Mouse (Mus musculus) forebrain, embryonic 13.5 days (tissue): ENCODE measurements around the gene Cep164. TPM values are rescaled to one million over a fixed set of nuclear protein-coding genes. Genes with fewer than 3 reads are reported as not detected.
A peak's percentile ranks its signal among the peaks of the same experiment; 100 is the strongest.

Experiments
- ATAC-seq: fragments of 200-750 bp; cut with Nextera tagmentation; 2 replicates; pipeline ENCODE4 v1.8.0; 2017
- H3K27ac ChIP-seq: fragments of 300-500 bp; sonication (generic); 2 replicates; pipeline ENCODE4 v1.5.1; 2015; ENCODE audit warnings: inconsistent platforms, mild to moderate bottlenecking, moderate library complexity
- H3K27me3 ChIP-seq: fragments of 300-500 bp; sonication (generic); 2 replicates; pipeline ENCODE4 v1.6.1; 2015; ENCODE audit warnings: mild to moderate bottlenecking, inconsistent platforms
- H3K36me3 ChIP-seq: fragments of 300-500 bp; sonication (generic); 2 replicates; pipeline ENCODE4 v1.6.1; 2015; ENCODE audit warnings: mild to moderate bottlenecking, inconsistent platforms; ENCODE audit not compliant: poor library complexity, severe bottlenecking
- H3K4me1 ChIP-seq: fragments of 300-500 bp; sonication (generic); 2 replicates; pipeline ENCODE4 v1.6.1; 2015; ENCODE audit warnings: inconsistent platforms
- H3K4me2 ChIP-seq: fragments of 300-500 bp; sonication (generic); 2 replicates; pipeline ENCODE4 v1.6.1; 2015; ENCODE audit warnings: inconsistent platforms, mild to moderate bottlenecking, moderate library complexity
- H3K4me3 ChIP-seq: fragments of 300-500 bp; sonication (generic); 2 replicates; pipeline ENCODE4 v1.5.1; 2015; ENCODE audit warnings: mild to moderate bottlenecking, inconsistent platforms
- H3K9ac ChIP-seq: fragments of 300-500 bp; sonication (generic); 2 replicates; pipeline ENCODE4 v1.6.1; 2015; ENCODE audit warnings: mild to moderate bottlenecking, inconsistent platforms
- H3K9me3 ChIP-seq: fragments of 300-500 bp; sonication (generic); replicated peaks from 2 replicates; pipeline ENCODE4 v1.6.1; 2016; ENCODE audit warnings: inconsistent platforms
- WGBS: fragments of 180-500 bp; shearing (Covaris S2); methylation state at CpG from one replicate; pipeline ENCODE4 v1.1.7; 2015; 5-methylcytosine and 5-hydroxymethylcytosine counted together
- polyA plus RNA-seq: library from polyadenylated mRNA; unstranded; fragments of >200 nt; fragmentation: Nextera tagmentation; extraction: Ambion mirVana; gene quantifications from 2 replicates; pipeline ENCODE4 v1.2.1, GENCODE M21; 2015

Gene Cep164
- polyA plus RNA-seq, 1 experiment from 2014 or later: 19.1 TPM

- no peak; the same call in 1 of the 2 replicates for ATAC-seq
- Histone ChIP-seq H3K36me3 (0 out of 2 replicates have a peak, but pooled peaks cover 3% of the 10 kb centered on the region), H3K27ac (no peak overlapping the region), H3K4me3 (peak overlapping the region; percentile 79), H3K9me3 (no peaks in the 10 kb centered on the region), H3K27me3 (no peaks in the 10 kb centered on the region), H3K9ac (no peak overlapping the region), H3K4me2 (peak overlapping the region; percentile 100), H3K4me1 (peaks cover 41% of the 10 kb centered on the region)
- 19% methylated on average over 4 of the region's 4 CpGs for WGBS
Observed at GRCm38 (mm10) chr9:45838069-45838433, 9.6 kb upstream of the Cep164 start.

DNA sequence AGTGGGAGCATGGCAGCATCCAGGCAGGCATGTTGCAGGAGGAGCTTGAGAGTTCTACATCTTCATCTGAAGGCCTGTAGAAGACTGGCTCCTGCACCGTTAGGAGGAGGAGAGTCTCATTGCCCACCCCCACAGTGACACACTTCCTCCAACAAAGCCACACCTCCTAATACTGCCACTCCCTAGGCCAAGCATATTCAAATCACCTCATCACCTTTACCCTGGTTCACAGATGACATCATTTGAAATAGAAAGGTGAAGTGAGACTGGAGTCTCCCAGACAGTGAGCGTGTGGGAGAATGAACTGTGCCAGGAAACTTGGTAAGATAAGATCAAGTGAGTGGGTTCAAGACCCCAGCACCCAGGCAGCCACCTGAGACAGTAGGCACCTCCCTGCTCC is 5.0 kb upstream of the Cep164 start:
- Histone ChIP-seq H3K9me3 (no peaks in the 10 kb centered on the region; the same call in 1 of the 2 replicates), H3K4me1 (peaks cover 6% of the 10 kb centered on the region; the same call in 1 of the 2 replicates), H3K4me3 (no peak overlapping the region), H3K36me3 (no peaks in the 10 kb centered on the region), H3K27me3 (no peaks in the 10 kb centered on the region), H3K4me2 (no peak overlapping the region), H3K27ac (no peak overlapping the region), H3K9ac (no peak overlapping the region)
- no peak for ATAC-seq
- 81% methylated on average over 2 of the region's 2 CpGs for WGBS

GRCm38 (mm10) chr9:45832898-45833297 is 4.4 kb upstream of the Cep164 start:
- WGBS: 80% methylated on average over 2 of the region's 2 CpGs
- H3K4me2 ChIP-seq: no peak overlapping the region
- peaks cover 4% of the 10 kb centered on the region; the same call in 1 of the 2 replicates for H3K4me1 ChIP-seq
- no peak overlapping the region for H3K9ac ChIP-seq
- no peaks in the 10 kb centered on the region for H3K27me3 ChIP-seq
- no peak overlapping the region for H3K27ac ChIP-seq
- no peaks in the 10 kb centered on the region for H3K36me3 ChIP-seq
- no peak for ATAC-seq
- H3K9me3 ChIP-seq: no peaks in the 10 kb centered on the region; the same call in 1 of the 2 replicates
- H3K4me3 ChIP-seq: no peak overlapping the region

DNA sequence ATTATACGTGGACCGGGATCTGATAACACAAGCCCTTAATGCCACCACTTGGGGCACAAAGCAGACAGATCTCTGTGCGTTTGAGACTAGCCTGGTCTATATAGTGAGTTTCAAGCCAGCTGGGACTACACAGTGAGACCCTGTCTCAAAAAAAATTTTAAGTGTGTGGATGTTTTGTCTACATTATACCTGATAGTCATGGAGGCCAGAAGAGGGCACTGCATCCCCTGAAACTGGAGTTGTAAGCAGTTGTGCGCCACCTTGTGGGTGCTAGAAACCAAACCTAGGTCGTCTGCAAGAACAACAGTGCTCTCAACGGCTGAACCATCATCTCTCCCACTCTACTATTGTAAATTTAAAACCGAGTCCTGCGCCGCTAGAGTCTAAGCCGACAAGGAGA is 616 bp upstream of the Cep164 start:
- Histone ChIP-seq H3K4me3 (peak overlapping the region; percentile 77), H3K27me3 (no peaks in the 10 kb centered on the region), H3K27ac (no peak overlapping the region), H3K9me3 (no peaks in the 10 kb centered on the region; the same call in 1 of the 2 replicates), H3K4me2 (peak overlapping the region; percentile 79), H3K36me3 (no peaks in the 10 kb centered on the region), H3K9ac (no peak overlapping the region), H3K4me1 (peaks cover 10% of the 10 kb centered on the region)
- 27% methylated on average over 10 of the region's 10 CpGs for WGBS
- peak; percentile 72 for ATAC-seq

DNA sequence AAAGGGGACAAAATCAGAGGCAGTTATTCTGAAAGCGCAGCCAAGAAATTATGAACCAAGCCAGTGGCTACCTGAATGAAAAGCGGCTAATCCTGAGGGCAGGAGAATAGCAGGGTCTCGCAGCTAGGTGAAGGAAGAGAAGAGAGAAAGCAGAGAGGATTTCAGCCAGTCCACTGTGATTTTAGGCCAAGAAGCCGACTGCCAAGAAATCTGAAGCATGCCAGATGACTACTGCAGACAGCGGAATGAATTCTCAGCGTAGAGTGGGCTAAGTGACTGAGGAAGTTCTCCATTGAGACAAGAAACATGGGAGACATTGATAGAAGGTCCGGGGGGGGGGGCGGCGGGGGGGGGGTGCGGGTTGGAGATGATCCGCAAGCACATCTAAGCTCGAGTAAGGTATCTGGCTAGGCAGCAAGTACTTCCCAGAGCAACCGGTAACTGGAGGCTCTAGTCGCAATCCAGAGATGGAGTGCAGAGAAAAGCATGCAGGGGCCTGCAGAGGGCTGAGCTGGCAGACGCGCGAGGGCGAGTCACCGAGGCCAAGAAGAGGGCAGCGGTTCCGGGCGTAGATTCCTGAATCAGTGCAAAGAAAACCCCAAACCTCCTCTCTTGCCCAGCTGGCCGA is 714 bp downstream of the Cep164 start:
- no peaks in the 10 kb centered on the region for H3K27me3 ChIP-seq
- H3K4me2 ChIP-seq: peak overlapping the region; percentile 79
- peak overlapping the region; percentile 58 for H3K27ac ChIP-seq
- 5% methylated on average over 23 of the region's 23 CpGs for WGBS
- 0 out of 2 replicates have a peak, but pooled peaks cover 2% of the 10 kb centered on the region for H3K36me3 ChIP-seq
- peak overlapping the region; percentile 77 for H3K4me3 ChIP-seq
- peaks cover 10% of the 10 kb centered on the region for H3K4me1 ChIP-seq
- no peaks in the 10 kb centered on the region; the same call in 1 of the 2 replicates for H3K9me3 ChIP-seq
- H3K9ac ChIP-seq: peak overlapping the region; percentile 81
- no peak for ATAC-seq

DNA sequence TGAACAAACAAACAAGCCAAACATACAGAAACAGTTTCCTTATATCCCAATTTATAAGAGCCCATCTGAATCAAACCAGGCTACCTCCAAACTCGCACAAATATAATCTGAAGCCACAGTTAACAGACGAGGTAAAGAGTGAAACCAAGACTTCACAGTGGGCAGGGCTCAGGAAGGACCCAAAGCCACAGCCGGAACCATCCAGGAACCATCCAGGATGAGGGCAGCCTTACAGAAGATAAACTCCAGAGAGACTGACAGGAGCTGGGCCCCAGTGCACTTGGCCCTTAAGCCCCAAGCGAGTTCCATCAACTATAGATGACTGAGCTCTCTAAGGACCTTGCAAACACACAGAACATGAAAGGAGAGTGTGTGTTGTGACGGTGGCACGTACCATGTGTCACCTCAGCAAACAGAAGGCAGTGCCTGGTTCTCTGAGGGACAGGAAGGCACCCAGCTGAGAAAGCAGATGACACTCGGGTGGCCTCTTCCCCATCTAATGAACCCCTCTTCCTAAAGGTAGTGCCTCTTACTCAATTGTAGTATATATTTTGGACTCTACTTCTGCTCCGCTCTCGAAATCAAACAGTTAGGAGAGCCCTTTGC is 10.0 kb downstream of the Cep164 start:
- Histone ChIP-seq H3K27me3 (no peaks in the 10 kb centered on the region), H3K4me2 (no peak overlapping the region), H3K36me3 (peaks cover 40% of the 10 kb centered on the region), H3K4me1 (peaks cover 6% of the 10 kb centered on the region), H3K9ac (no peak overlapping the region), H3K4me3 (no peak overlapping the region), H3K27ac (no peak overlapping the region), H3K9me3 (no peaks in the 10 kb centered on the region)
- WGBS: 91% methylated on average over 9 of the region's 9 CpGs
- ATAC-seq: no peak

DNA sequence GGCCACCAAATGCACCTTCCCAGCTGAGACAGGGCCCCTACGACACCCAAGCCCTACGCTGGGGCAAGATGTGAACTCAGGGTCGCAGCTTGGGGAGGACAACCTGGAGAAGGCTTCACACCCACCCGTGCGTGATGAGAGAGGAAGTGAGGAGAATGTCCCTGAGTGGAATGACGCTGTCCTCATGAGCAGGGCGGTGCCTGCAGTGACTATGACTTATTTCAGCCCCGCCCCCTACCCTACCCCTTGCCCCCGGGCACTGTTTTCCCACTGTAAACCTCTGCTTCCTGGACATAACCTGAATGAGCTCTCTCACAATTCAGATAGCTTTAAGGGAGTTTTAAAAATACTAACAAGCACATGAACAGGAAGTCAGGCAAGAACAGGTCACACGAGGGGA is 13.0 kb downstream of the Cep164 start:
- Histone ChIP-seq H3K4me3 (no peak overlapping the region), H3K27me3 (no peaks in the 10 kb centered on the region), H3K4me2 (no peak overlapping the region), H3K27ac (peak overlapping the region; percentile 54), H3K9me3 (no peaks in the 10 kb centered on the region), H3K36me3 (peaks cover 30% of the 10 kb centered on the region), H3K9ac (no peak overlapping the region), H3K4me1 (peaks cover 6% of the 10 kb centered on the region)
- no peak for ATAC-seq
- 92% methylated on average over 10 of the region's 10 CpGs for WGBS

DNA sequence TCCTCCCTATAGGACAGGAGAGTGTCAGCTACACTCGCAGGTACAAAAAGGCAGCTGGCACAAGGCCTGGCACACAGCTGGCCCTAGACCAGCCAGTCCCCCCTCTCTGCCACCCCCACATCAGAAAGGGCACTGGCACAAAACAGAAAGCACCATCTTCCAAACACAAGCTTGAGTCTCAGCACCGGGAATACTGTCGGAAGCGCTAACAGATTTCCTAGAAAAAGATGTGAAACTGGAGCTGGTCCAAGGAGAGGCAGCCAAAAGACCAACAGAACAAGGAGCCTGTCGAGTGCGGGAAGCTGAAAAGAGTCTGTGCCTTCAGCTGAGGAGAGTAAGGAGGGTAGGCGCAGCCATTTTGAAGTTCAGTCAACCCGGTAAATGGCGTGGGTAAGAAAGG is 13.4 kb downstream of the Cep164 start:
- H3K27me3 ChIP-seq: no peaks in the 10 kb centered on the region
- H3K4me2 ChIP-seq: no peak overlapping the region
- no peak for ATAC-seq
- H3K4me1 ChIP-seq: peaks cover 6% of the 10 kb centered on the region
- H3K27ac ChIP-seq: peak overlapping the region; percentile 54
- 61% methylated on average over 9 of the region's 9 CpGs for WGBS
- H3K9ac ChIP-seq: no peak overlapping the region
- peaks cover 30% of the 10 kb centered on the region for H3K36me3 ChIP-seq
- H3K9me3 ChIP-seq: no peaks in the 10 kb centered on the region
- no peak overlapping the region for H3K4me3 ChIP-seq

DNA sequence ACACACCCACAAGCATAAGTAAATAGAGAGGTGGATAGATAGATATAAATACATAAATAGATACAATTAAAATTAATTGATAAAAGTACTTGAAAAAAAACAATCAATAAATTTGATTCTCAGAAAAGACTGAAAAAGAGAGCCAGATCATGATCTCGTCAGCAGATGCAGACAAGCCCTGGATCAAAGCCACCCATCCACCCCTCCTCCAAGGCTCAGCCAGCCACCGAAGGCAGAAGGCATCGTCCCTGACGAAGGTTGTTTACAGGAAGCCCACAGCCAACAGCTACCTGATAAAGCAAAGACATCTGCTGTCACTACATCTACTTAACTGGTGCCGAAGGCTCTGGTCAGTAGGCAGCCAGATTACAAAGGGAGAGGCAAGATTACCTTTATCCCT is 16.5 kb downstream of the Cep164 start:
- ATAC-seq: no peak
- Histone ChIP-seq H3K9me3 (no peaks in the 10 kb centered on the region), H3K4me2 (no peak overlapping the region), H3K9ac (no peak overlapping the region), H3K36me3 (peaks cover 42% of the 10 kb centered on the region), H3K27me3 (no peaks in the 10 kb centered on the region), H3K4me1 (peaks cover 6% of the 10 kb centered on the region), H3K4me3 (no peak overlapping the region), H3K27ac (no peak overlapping the region)
- WGBS: 80% methylated on average over 5 of the region's 5 CpGs

- H3K36me3 ChIP-seq: peaks cover 46% of the 10 kb centered on the region
- no peaks in the 10 kb centered on the region for H3K27me3 ChIP-seq
- H3K4me3 ChIP-seq: no peak overlapping the region
- no peak overlapping the region for H3K27ac ChIP-seq
- ATAC-seq: no peak
- H3K4me2 ChIP-seq: no peak overlapping the region
- no peak overlapping the region for H3K9ac ChIP-seq
- 88% methylated on average over 8 of the region's 8 CpGs for WGBS
- H3K9me3 ChIP-seq: no peaks in the 10 kb centered on the region
- H3K4me1 ChIP-seq: no peaks in the 10 kb centered on the region
Observed at GRCm38 (mm10) chr9:45807761-45808160, 20.7 kb downstream of the Cep164 start.

- H3K36me3 ChIP-seq: peaks cover 45% of the 10 kb centered on the region
- WGBS: 92% methylated on average over 11 of the region's 11 CpGs
Observed at GRCm38 (mm10) chr9:45807337-45807736, 21.2 kb downstream of the Cep164 start.

GRCm38 (mm10) chr9:45806847-45807246 is 21.6 kb downstream of the Cep164 start:
- Histone ChIP-seq H3K36me3 (peaks cover 50% of the 10 kb centered on the region), H3K9me3 (no peaks in the 10 kb centered on the region), H3K4me1 (no peaks in the 10 kb centered on the region), H3K4me2 (no peak overlapping the region), H3K4me3 (no peak overlapping the region), H3K9ac (no peak overlapping the region), H3K27ac (no peak overlapping the region), H3K27me3 (no peaks in the 10 kb centered on the region)
- ATAC-seq: no peak
- WGBS: 93% methylated on average over 11 of the region's 11 CpGs

More at GRCm38 (mm10) chr9:45807337-45807736, 21.2 kb downstream of the Cep164 start:
- no peak overlapping the region for H3K4me2 ChIP-seq
- no peak overlapping the region for H3K4me3 ChIP-seq
- no peaks in the 10 kb centered on the region for H3K9me3 ChIP-seq
- no peaks in the 10 kb centered on the region for H3K4me1 ChIP-seq
- no peak overlapping the region for H3K27ac ChIP-seq
- no peak overlapping the region for H3K9ac ChIP-seq
- no peak for ATAC-seq
- no peaks in the 10 kb centered on the region for H3K27me3 ChIP-seq
